Mouse (Mus musculus) cerebellum, adult 18-20 months (tissue): ENCODE results near the gene Runx2.

Source experiments
- DNase-seq, 2 experiments: peaks; one replicate each; pipeline ENCODE4 v3.0.0; 2021

Runx2 gene

DNA sequence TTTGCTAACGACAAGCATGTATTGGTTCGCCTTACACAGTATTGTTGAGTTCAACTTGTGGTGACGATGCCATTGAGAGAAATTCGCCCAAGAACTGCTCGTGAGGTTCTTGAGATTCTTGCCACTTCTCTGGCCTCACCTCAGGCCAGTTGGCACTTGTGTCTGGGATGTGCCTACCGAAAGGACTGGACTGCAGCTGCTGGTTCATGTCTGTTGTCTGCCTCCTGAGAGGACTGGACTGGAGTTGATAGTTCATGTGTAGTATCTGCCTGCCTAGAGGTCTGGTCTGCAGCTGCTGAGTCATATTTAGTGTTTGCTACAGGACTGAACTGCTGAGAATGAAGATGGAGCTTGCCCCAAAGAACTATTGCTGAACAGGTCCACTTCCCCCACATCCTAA, 296.4 kb downstream of the Runx2 start:
- no peak for DNase-seq

DNA sequence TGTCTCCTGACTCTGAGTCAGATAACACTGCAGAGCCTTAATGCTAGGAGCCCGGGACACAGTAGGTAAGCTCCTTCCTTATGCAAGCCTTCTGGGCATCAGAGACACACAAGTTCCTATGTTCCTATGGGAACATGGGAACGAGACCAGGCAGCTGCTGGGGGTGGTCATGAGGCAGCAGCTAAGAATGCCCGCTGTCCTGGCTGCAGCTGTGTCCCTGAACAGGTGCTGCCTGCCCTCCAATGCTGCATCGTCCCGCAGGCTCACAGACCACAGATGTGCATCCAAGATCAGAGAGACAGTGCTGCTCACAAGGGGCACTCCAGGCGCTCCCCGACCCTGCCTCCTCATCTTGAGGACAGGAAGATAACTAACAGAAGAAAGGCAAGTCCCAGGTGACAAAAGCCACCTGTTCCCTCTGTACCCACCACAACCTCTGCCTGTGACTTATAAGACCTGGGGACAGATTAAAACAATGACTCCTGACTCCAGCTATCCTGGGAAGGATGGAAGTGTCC, 306.3 kb downstream of the Runx2 start:
- no peak for DNase-seq

- DNase-seq = no peak
These were observed 306.9 kb downstream of the Runx2 start for GRCm38 (mm10) chr17:44507741-44508140.

GRCm38 (mm10) chr17:44506524-44506923, 308.1 kb downstream of the Runx2 start:
- DNase-seq = no peak

- no peak for DNase-seq
These were observed 309.7 kb downstream of the Runx2 start for GRCm38 (mm10) chr17:44504794-44505317.

- DNase-seq = no peak
These were observed 312.4 kb downstream of the Runx2 start for GRCm38 (mm10) chr17:44502176-44502575.

- no peak for DNase-seq
These were observed 314.2 kb downstream of the Runx2 start for GRCm38 (mm10) chr17:44500306-44500899.

- no peak for DNase-seq
These were observed 324.3 kb downstream of the Runx2 start for GRCm38 (mm10) chr17:44490164-44490794.

DNA sequence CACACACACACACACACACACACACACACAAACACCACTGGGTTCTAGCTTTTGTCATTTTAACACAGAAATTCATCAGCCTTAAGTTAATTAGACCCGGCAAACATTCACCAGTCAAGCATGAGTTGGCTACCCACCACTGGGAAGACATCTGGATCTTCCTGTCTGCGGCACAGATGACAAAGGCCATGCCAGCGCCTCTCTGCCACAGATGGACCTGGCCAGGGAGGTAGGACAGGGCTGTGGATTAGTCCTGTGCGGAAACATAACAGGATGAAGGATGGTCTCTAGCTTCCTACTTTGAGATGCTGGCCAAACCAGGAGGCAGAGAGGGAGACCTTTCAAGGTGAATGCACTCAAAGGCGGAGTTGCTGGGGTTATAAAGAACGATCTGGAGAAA, 325.3 kb downstream of the Runx2 start:
- no peak for DNase-seq

DNA sequence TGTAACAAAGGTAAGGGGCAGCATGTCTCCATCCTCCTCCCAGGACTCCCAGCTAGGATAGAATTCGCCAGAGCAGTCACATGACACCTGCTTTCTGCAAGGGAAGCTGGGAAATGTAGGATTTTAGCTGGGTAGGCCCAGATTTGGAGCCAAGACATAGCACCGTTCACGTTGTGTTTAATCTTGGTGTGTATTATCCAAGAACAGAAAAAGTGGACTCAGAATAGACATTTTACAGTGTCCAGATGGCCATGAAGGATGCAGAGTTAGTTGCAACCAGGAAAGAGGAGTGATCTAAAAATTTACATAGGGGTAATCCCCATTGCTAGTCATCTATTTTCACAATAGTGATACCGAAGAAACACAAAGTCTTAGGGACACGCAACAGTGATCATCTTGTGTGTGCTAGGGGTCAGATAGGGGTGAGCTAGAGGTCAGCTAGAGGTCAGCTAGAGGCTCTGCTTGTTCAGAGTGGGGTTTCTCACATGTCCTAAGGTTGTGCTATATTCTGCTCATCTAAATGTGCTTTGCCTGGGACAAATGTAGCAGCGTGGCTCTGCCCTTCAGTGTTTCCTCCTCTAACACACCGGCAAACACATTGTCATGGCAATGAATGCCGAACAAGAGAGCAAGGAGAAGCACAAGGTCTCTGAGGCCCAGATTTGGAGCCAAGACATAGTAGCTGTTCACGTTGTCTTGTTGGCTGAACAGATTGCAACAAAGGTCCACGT, 326.9 kb downstream of the Runx2 start:
- no peak for DNase-seq

- DNase-seq = no peak
These were observed 329.3 kb downstream of the Runx2 start for GRCm38 (mm10) chr17:44485337-44485736.

DNA sequence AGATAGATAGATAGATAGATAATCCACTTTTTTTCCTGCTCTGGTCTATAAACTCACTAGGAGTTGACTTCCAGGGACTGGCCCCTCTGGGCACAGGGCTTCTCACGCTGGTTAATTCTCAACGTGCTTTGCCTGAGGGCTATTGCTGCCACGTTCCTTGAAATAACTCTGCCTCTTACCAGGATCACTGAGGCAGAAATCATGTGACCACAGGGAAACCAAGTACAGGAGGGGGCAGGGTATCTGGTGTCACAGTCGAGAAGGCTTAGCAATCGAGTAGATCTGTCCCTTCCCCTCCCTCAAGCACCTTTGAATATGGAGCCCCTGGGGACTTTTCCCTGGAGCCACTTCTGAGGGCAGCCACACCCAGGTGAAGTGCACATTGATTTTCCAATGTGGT, 334.7 kb downstream of the Runx2 start:
- no peak for DNase-seq

DNA sequence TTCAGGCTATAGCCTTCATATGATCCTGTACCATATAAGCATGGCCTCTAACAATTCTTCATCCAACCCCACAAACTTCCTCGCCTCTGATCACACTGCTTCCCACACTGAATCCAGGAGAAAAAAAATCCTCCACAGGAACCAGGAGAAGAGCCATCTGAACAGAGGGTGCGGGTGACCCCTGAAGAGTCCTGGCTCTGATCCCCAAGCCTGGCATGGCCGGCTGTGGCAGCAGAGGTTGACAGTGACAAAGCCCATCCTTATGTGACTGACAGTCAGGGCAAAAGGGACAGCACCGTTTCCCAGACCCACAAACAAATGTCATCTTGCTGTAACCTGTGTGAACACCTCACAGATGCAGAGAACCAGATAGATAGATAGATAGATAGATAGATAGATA, 335.1 kb downstream of the Runx2 start:
- DNase-seq = no peak

DNA sequence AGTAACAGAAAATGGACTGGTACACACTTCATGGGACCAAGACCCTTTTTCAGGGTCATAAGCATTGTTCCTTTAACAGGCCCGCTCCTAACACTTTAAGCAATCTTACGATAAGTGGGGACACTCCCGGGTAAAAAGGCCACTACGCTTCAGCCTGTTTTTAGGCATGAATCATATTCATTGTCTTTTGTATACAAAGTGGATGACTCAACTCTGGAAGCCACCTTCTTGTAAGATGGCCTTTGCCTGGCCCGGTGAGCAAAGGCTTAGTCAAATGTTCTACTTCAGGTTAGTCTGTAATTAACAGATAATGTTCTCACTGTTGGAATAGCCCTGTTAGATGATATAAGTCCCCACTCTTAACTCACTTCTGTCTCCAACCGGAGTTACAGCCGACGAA, 338.7 kb downstream of the Runx2 start:
- no peak for DNase-seq

DNA sequence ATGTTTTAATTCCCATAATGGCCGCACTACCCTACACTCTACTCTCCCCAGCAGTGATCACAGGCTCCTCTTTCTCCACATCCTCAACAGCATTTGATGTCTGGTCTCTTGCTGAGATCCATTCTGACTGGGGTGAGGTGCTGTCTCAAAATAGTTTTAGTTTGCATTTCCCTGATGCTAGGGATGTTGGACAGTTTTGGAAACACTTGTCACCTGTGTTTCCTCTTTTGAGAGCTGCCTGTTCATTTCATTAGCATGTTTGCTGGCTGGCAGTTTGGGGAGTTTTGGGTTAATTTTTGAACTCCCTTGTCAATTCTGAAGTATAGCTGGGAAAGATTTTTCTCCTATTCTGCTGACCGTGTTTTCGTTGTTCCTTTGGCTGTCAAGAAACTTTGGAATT, 340.3 kb downstream of the Runx2 start:
- no peak for DNase-seq

GRCm38 (mm10) chr17:44472695-44473094, 341.9 kb downstream of the Runx2 start:
- no peak for DNase-seq

DNA sequence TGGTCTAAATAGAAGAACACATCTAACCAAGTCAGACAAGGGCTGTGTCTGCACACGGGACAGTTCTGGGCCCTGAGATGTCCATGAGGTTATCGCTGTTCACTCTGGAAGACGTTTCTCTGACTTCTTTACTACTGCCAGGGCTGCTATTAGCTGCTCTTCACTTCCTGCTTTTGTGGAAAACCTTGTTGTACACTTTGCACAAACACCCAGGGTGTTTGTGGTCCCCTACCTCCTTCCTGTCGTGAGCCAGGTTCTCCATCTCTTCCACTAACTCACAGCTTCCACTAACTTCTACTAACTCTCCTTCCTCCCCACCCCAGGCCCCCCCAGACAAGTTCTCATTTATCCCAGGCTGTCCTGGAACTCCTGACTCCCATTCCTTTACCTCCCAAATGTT, 350.9 kb downstream of the Runx2 start:
- no peak for DNase-seq

GRCm38 (mm10) chr17:44460156-44460555, 354.4 kb downstream of the Runx2 start:
- no peak for DNase-seq

- no peak for DNase-seq
These were observed 355.6 kb downstream of the Runx2 start for GRCm38 (mm10) chr17:44459029-44459428.

GRCm38 (mm10) chr17:44456696-44457095, 357.9 kb downstream of the Runx2 start:
- DNase-seq = no peak

DNA sequence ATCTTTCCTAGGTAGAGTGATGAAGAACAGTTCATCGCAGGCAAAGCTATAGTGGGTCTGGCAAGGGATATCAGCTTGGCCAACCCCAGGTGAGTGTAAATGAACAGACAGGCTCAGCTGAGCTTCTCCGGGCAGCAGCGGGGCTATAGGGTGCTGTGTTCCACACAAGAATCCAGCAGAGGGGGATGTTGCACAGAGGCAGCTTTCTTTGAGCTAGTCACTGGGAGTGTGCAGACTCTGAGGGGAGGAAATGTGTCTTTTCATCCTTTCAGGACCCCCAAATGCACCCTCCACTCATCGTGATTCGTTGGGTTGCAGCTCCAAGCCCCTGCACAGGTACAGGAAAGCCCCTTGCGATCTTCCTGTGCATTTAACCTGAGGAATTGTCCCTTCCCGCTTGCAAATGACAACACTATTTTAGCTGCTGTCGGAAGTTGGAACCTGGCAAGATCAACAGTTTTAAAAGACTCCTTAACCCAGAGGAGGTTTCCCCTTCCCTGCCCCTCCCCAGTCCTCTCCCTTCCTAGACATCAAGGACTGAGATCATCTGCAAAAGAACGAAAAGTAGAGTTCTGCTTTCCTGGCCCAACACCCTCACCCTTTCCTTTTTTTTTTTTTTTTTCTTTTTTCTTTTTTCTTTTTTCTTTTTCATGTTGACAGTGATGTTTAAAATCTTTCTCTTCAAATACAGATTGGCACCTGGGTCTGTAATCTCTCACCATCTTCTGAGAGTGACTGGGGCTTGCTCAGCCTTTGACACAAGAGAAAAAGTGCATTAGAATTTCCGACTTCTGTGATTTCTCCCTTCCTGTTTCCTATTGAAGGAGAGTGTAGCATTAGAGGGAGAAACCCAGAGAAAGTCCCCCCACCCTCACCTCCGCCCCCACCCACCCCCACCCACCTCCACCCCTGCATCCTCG, 358.7 kb downstream of the Runx2 start:
- peak; percentile 33 to 47 for DNase-seq

DNA sequence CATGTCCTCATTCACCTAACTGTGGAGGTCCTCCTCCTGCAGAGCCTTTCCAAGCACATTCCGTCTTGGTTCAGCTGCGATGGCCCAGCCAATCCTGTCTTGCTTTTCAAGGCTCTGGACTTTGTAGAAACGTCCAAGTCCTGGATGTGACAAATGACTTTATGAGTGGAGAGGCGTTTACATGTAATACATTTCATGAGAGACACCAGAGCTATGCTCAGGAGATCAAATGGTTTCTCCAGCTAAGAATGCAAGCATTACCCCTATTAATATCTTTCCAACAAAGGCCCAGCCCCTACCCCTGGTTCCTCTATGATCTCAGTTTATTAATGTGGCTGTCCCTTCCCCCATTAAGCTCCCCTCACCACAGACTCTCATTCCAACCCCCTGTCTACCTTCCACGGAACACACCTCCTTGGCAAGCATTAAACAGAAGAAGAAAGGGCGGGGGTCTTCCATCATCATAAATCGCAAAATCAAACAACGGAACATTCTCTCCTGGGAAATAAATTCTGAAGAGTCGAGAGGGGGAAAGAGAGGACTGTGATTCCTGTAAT, 364.6 kb downstream of the Runx2 start:
- no peak for DNase-seq
